Mouse (Mus musculus): ENCODE measurements around the gene Cirbp. TPM values are rescaled to one million over a fixed set of nuclear protein-coding genes. Genes with fewer than 3 reads are reported as not detected.

The Cirbp gene
- total RNA-seq (2014; rRNA removed) = 345 and 424 TPM in 2 replicates
- 834 and 838 TPM in 2 replicates for polyA plus RNA-seq (2015; fragmentation: Nextera tagmentation; extraction: Ambion mirVana)

- no peak for TF ChIP-seq CTCF (IDR thresholded peaks at IDR 0.05; ENCODE audit: low read depth)
- 13% methylated on average over 20 of the region's 20 CpGs for WGBS
- Histone ChIP-seq H3K27me3 (ENCODE audit: insufficient read depth, low read length) (no peaks in the 10 kb centered on the region), H3K4me2 (ENCODE audit: low read depth) (peak within 1 kb of the TSS; percentile 83), H3K4me1 (ENCODE audit: insufficient read depth) (peaks cover 30% of the 10 kb centered on the region), H3K27ac (ENCODE audit: low read depth, low read length) (peak within 1 kb of the TSS; percentile 82), H3K36me3 (ENCODE audit: insufficient read depth) (peaks cover 9% of the 10 kb centered on the region), H3K9ac (peak within 1 kb of the TSS; percentile 65), H3K4me3 (ENCODE audit: low read depth, low read length) (peak within 1 kb of the TSS; percentile 42), H3K9me3 (ENCODE audit: low read length) (no peaks in the 10 kb centered on the region)
- ATAC-seq (peak; percentile 24), DNase-seq (peak; percentile 74)
Observed at GRCm38 (mm10) chr10:80165392-80166128, at the start of gene Cirbp. TSS of gene Cirbp (plus strand) at chr10:80165985.

DNA sequence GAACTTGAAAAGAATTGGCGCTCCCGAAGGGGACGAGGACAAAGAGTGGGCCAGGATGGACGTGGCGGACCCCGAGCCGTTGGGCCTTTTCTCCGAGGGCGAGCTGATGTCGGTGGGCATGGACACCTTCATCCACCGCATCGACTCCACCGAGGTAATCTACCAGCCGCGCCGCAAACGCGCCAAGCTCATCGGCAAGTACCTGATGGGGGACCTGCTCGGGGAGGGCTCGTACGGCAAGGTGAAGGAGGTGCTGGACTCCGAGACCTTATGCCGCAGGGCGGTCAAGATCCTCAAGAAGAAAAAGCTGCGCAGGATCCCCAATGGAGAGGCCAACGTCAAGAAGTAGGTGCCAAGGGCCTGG, 49.2 kb upstream of the Cirbp start:
- Histone ChIP-seq H3K27ac (ENCODE audit: low read depth, low read length) (no peak overlapping the region), H3K4me2 (ENCODE audit: low read depth) (peak overlapping the region; percentile 74), H3K36me3 (ENCODE audit: insufficient read depth) (peaks cover 8% of the 10 kb centered on the region; the same call in 1 of the 2 replicates), H3K27me3 (ENCODE audit: insufficient read depth, low read length) (no peaks in the 10 kb centered on the region), H3K9ac (peak overlapping the region; percentile 74), H3K9me3 (ENCODE audit: low read length) (no peaks in the 10 kb centered on the region), H3K4me1 (ENCODE audit: insufficient read depth) (peaks cover 17% of the 10 kb centered on the region), H3K4me3 (ENCODE audit: low read depth, low read length) (peak overlapping the region; percentile 92)
- under 1% methylated on average over 27 of the region's 27 CpGs for WGBS
- ATAC-seq (no peak), DNase-seq (no peak)
- TF ChIP-seq CTCF (IDR thresholded peaks at IDR 0.05; ENCODE audit: low read depth) = no peak

GRCm38 (mm10) chr10:80116927-80117691, 48.7 kb upstream of the Cirbp start:
- WGBS = 7% methylated on average over 30 of the region's 30 CpGs
- no peaks in the 10 kb centered on the region for H3K9me3 ChIP-seq (ENCODE audit: low read length)

GRCm38 (mm10) chr10:80117736-80118135, 48.0 kb upstream of the Cirbp start:
- Histone ChIP-seq H3K27me3 (ENCODE audit: insufficient read depth, low read length) (no peaks in the 10 kb centered on the region), H3K9me3 (ENCODE audit: low read length) (no peaks in the 10 kb centered on the region), H3K27ac (ENCODE audit: low read depth, low read length) (no peak overlapping the region), H3K4me3 (ENCODE audit: low read depth, low read length) (peak overlapping the region; percentile 92), H3K36me3 (ENCODE audit: insufficient read depth) (peaks cover 8% of the 10 kb centered on the region; the same call in 1 of the 2 replicates), H3K4me1 (ENCODE audit: insufficient read depth) (peaks cover 17% of the 10 kb centered on the region), H3K4me2 (ENCODE audit: low read depth) (peak overlapping the region; percentile 74), H3K9ac (peak overlapping the region; percentile 74)
- TF ChIP-seq CTCF (IDR thresholded peaks at IDR 0.05; ENCODE audit: low read depth) = no peak
- ATAC-seq (no peak), DNase-seq (no peak)
- WGBS = 40% methylated on average over 1 of the region's 1 CpGs

More at GRCm38 (mm10) chr10:80116927-80117691, 48.7 kb upstream of the Cirbp start:
- no peak overlapping the region for H3K27ac ChIP-seq (ENCODE audit: low read depth, low read length)
- TF ChIP-seq CTCF (IDR thresholded peaks at IDR 0.05; ENCODE audit: low read depth) = peak; percentile 26; the same call in 1 of the 2 replicates
- peak overlapping the region; percentile 74 for H3K9ac ChIP-seq
- peak overlapping the region; percentile 74 for H3K4me2 ChIP-seq (ENCODE audit: low read depth)
- peaks cover 8% of the 10 kb centered on the region; the same call in 1 of the 2 replicates for H3K36me3 ChIP-seq (ENCODE audit: insufficient read depth)
- ATAC-seq = no peak
- no peaks in the 10 kb centered on the region for H3K27me3 ChIP-seq (ENCODE audit: insufficient read depth, low read length)
- no peak for DNase-seq
- H3K4me1 ChIP-seq (ENCODE audit: insufficient read depth) = peaks cover 17% of the 10 kb centered on the region
- H3K4me3 ChIP-seq (ENCODE audit: low read depth, low read length) = peak overlapping the region; percentile 92

DNA sequence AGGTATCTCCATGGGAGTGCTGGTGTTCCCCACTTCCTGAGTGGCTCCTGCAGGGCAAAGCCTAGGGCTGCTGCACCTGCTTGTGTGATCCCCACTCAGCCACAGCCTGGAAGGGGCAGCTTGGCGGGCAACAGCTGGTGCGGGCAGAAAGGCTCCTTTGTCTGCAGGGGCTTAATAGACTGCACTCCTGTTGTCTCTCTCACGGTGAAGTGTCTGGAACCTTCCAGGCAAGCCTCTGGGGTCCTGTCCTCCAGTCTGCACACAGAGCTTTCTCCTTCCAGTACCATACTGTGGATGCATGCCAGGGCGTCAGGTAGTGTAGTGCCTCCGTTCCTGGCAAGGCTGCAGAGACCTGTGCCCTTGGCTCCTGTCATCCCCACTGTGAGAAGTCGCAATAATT, 47.2 kb upstream of the Cirbp start:
- ATAC-seq (no peak), DNase-seq (no peak)
- no peak overlapping the region for H3K27ac ChIP-seq (ENCODE audit: low read depth, low read length)
- H3K4me2 ChIP-seq (ENCODE audit: low read depth) = peak overlapping the region; percentile 74; the same call in 1 of the 2 replicates
- no peaks in the 10 kb centered on the region for H3K27me3 ChIP-seq (ENCODE audit: insufficient read depth, low read length)
- H3K36me3 ChIP-seq (ENCODE audit: insufficient read depth) = peaks cover 8% of the 10 kb centered on the region; the same call in 1 of the 2 replicates
- peak overlapping the region; percentile 22; the same call in 1 of the 2 replicates for H3K9ac ChIP-seq
- TF ChIP-seq CTCF (IDR thresholded peaks at IDR 0.05; ENCODE audit: low read depth) = no peak
- 30% methylated on average over 6 of the region's 6 CpGs for WGBS
- H3K9me3 ChIP-seq (ENCODE audit: low read length) = no peaks in the 10 kb centered on the region
- no peak overlapping the region for H3K4me3 ChIP-seq (ENCODE audit: low read depth, low read length)
- peaks cover 17% of the 10 kb centered on the region for H3K4me1 ChIP-seq (ENCODE audit: insufficient read depth)

- Histone ChIP-seq H3K27me3 (ENCODE audit: insufficient read depth, low read length) (no peaks in the 10 kb centered on the region), H3K4me3 (ENCODE audit: low read depth, low read length) (no peak overlapping the region), H3K27ac (ENCODE audit: low read depth, low read length) (no peak overlapping the region), H3K4me1 (ENCODE audit: insufficient read depth) (peaks cover 17% of the 10 kb centered on the region), H3K9me3 (ENCODE audit: low read length) (no peaks in the 10 kb centered on the region), H3K4me2 (ENCODE audit: low read depth) (no peak overlapping the region), H3K36me3 (ENCODE audit: insufficient read depth) (peaks cover 12% of the 10 kb centered on the region), H3K9ac (no peak overlapping the region)
- ATAC-seq (no peak), DNase-seq (no peak)
- TF ChIP-seq CTCF (IDR thresholded peaks at IDR 0.05; ENCODE audit: low read depth) = no peak
- WGBS = 46% methylated on average over 2 of the region's 2 CpGs
Observed at GRCm38 (mm10) chr10:80120146-80120545, 45.6 kb upstream of the Cirbp start.

Measured in forebrain, postnatal 0 days (tissue).